Mouse (Mus musculus): ENCODE results near the gene Pecam1.

- TF ChIP-seq CTCF (IDR thresholded peaks at IDR 0.05) = no peak
- no peak for TF ChIP-seq EP300 (IDR thresholded peaks at IDR 0.05)
These were observed 43.3 kb downstream of the Pecam1 start for GRCm38 (mm10) chr11:106707085-106707484.

All from lung, postnatal 0 days (tissue).